ENCODE assay signal across 11 mouse cellular contexts in the genomic region with DNA sequence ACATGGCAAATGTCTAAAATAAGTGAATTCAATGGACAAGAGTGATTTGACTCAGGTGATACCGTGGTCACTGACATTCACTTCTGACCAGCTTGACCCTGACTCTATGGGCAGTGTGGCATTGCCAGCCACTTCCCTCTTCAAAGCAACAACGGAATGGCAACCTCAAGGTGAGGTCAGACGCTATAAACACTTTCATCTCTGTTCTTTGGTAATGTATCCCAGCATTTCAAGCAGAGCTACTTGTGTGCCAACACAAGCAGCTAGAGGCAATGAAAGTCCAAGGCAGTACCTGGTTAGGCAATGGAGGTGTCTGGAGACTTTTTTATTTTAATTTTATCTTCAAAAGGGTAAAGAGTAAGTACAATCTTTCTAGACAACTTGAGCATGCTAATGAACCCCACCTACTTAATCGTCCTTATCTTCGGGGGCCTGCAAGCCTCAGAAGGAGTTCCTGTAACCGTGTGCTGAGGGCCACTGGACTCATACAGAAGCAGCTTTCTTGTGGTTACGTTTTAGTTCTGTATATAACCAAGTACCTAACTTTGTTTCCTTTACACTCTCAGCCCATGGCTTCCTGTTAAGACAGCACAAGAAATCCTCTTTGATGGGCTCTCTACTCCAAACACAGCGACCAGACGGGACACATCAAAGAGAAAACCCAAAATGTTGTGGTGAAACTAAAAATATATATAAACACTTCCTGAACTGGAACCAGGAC.
A peak's percentile ranks its signal among the peaks of the same experiment; 100 is the strongest.
DNase-seq lines count a peak whose midpoint lies in the region; ATAC-seq and TF ChIP-seq lines count a peak whose summit lies in the region.
"Had no signal": no experiment of that assay in that cellular context is flagged by ENCODE, and none has a peak within 500 bp of the region (broad histone marks: within the 10 kb centered on the region; RNA-seq: fewer than 3 reads in every experiment).

No protein-coding gene starts in this region.

- intact Hi-C loops in heart, adult 2 months (cut with DNase I), result no loop called here

- DNase-seq in spleen, adult 12 weeks (ENCODE audit: low spot score), result peak; percentile 12
- DNase-seq in spleen, postnatal 14 days (ENCODE audit: low spot score in 2 of 2), result no peak
- peak; percentile 19 for DNase-seq in c-Kit-positive CD71-negative TER-119-negative erythroid progenitor cells, embryonic 14.5 days (ENCODE audit: low read depth)
- no peak for DNase-seq in left cerebral cortex, adult 18-20 months (ENCODE audit: low spot score in 2 of 2)
- no peak for DNase-seq in heart, adult 2 months
- DNase-seq in urinary bladder, adult 18-20 months (ENCODE audit: low spot score in 2 of 2), result no peak
- DNase-seq: cerebellum, adult 11 months; right cerebral cortex, postnatal 4 days had no signal

- no peak overlapping the region for H3K4me3 ChIP-seq in intestine, postnatal 0 days (ENCODE audit: low read depth, low read length)
- H3K4me3 ChIP-seq in small intestine, adult 2 months (ENCODE audit: low read depth, low read length), result no peak overlapping the region
- H3K4me3 ChIP-seq in heart, adult 2 months, result no peak overlapping the region

- H3K4me2 ChIP-seq in intestine, postnatal 0 days (replicated peaks; ENCODE audit: low read depth), result no peak overlapping the region

- no peaks in the 10 kb centered on the region for H3K9me3 ChIP-seq in intestine, postnatal 0 days (ENCODE audit: control insufficient read depth)

- no peaks in the 10 kb centered on the region for H3K79me2 ChIP-seq in heart, adult 2 months (replicated peaks; ENCODE audit: control insufficient read depth, insufficient read depth, low read length)

- no peak for TF ChIP-seq EP300 in heart, adult 2 months (IDR thresholded peaks at IDR 0.05; ENCODE audit: insufficient read depth, low read depth, low read length)

- no peak for TF ChIP-seq CTCF in intestine, postnatal 0 days (IDR thresholded peaks at IDR 0.05; ENCODE audit: low read depth)
- TF ChIP-seq CTCF in small intestine, adult 2 months (IDR thresholded peaks at IDR 0.05; ENCODE audit: extremely low read depth, insufficient read length, insufficient replicate concordance, low read depth, low read length), result no peak
- TF ChIP-seq CTCF in heart, adult 2 months (IDR thresholded peaks at IDR 0.05), result no peak

- ATAC-seq in intestine, postnatal 0 days, result peak; percentile 10; the same call in 1 of the 2 replicates
- ATAC-seq: lung, postnatal 0 days had no signal

- no peak overlapping the region for H3K27ac ChIP-seq in intestine, postnatal 0 days (ENCODE audit: low read depth, low read length)
- H3K27ac ChIP-seq in small intestine, adult 2 months (ENCODE audit: insufficient read depth, low read depth, low read length), result peak overlapping the region; percentile 25; the same call in 1 of the 2 replicates
- H3K27ac ChIP-seq in heart, adult 2 months, result no peak overlapping the region

- H3K4me1 ChIP-seq in intestine, postnatal 0 days (replicated peaks; ENCODE audit: control insufficient read depth, insufficient read depth, low read length), result 0 out of 2 replicates have a peak, but pooled peaks cover 4% of the 10 kb centered on the region
- peaks cover 8% of the 10 kb centered on the region; the same call in 1 of the 2 replicates for H3K4me1 ChIP-seq in small intestine, adult 2 months (ENCODE audit: control insufficient read depth, insufficient read depth, insufficient read length, low read length)
- peaks cover 2% of the 10 kb centered on the region for H3K4me1 ChIP-seq in heart, adult 2 months (ENCODE audit: control insufficient read depth, insufficient read depth, low read length)

- TF ChIP-seq POLR2A in small intestine, adult 2 months (IDR thresholded peaks at IDR 0.05; ENCODE audit: low read depth, low read length), result no peak
- no peak for TF ChIP-seq POLR2A in heart, adult 2 months (IDR thresholded peaks at IDR 0.05; ENCODE audit: insufficient read depth, low read depth, low read length)

- H3K27me3 ChIP-seq in intestine, postnatal 0 days (replicated peaks; ENCODE audit: control insufficient read depth, insufficient read depth, low read length), result no peaks in the 10 kb centered on the region
- no peaks in the 10 kb centered on the region for H3K27me3 ChIP-seq in small intestine, adult 2 months (ENCODE audit: control insufficient read depth, insufficient read depth, low read length)
- H3K27me3 ChIP-seq in heart, adult 2 months (ENCODE audit: control insufficient read depth, insufficient read depth, low read length), result no peaks in the 10 kb centered on the region

- 42% methylated on average over 9 of the region's 9 CpGs for WGBS in intestine, postnatal 0 days
- WGBS in small intestine, adult 2 months, result 55% methylated on average over 9 of the region's 9 CpGs
- 50% methylated on average over 9 of the region's 9 CpGs for whole genome bisulfite sequencing in heart, adult 2 months

- H3K9ac ChIP-seq in intestine, postnatal 0 days (ENCODE audit: low read depth, low read length), result no peak overlapping the region
- no peak overlapping the region for H3K9ac ChIP-seq in heart, adult 2 months (ENCODE audit: low read depth, low read length)

- H3K36me3 ChIP-seq in intestine, postnatal 0 days (ENCODE audit: control insufficient read depth, insufficient read depth), result no peaks in the 10 kb centered on the region
- no peaks in the 10 kb centered on the region for H3K36me3 ChIP-seq in small intestine, adult 2 months (ENCODE audit: control insufficient read depth, insufficient read depth, low read length)
- no peaks in the 10 kb centered on the region for H3K36me3 ChIP-seq in heart, adult 2 months (ENCODE audit: control insufficient read depth, insufficient read depth, low read length)

Comparison
In these comparisons a context has a peak if more than half of its experiments do, and no peak if none do; other contexts are left out.
1. DNase-seq: peak in spleen, adult 12 weeks (single experiment) and c-Kit-positive CD71-negative TER-119-negative erythroid progenitor cells, embryonic 14.5 days (single experiment); none in spleen, postnatal 14 days (0 of 2), left cerebral cortex, adult 18-20 months (0 of 2), heart, adult 2 months (0 of 2) and urinary bladder, adult 18-20 months (0 of 2).